Mouse (Mus musculus): ENCODE measurements around the gene Clmn. TPM values are rescaled to one million over a fixed set of nuclear protein-coding genes. Genes with fewer than 3 reads are reported as not detected.

Gene Clmn
- polyA plus RNA-seq, 1 experiment from 2014 or later = 4.3 TPM

DNA sequence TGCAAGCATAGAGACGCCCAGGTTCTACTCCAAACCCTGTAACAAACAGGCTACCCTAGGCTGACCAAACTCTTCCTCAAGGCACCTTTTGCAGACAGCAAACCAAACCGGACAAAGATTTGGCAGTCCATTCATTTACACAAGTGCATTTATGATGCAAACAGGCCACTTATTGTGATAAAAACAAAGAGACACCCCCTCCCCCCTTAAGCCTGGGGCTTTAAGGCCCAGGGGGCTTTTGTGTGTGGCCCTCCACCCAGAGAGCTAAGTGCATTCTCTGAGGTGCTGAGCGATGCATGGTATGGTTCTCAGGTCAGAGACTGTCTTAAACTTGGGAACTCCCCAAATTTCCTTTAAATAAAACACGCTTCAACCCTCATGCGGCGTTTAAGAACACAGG is 101.0 kb downstream of the Clmn start:
- Histone ChIP-seq H3K27me3 (replicated peaks) (no peaks in the 10 kb centered on the region), H3K4me3 (replicated peaks) (no peak overlapping the region), H3K27ac (no peak overlapping the region), H3K9ac (no peak overlapping the region), H3K4me1 (replicated peaks) (0 out of 2 replicates have a peak, but pooled peaks cover 2% of the 10 kb centered on the region), H3K9me3 (no peaks in the 10 kb centered on the region), H3K4me2 (replicated peaks) (no peak overlapping the region), H3K36me3 (no peaks in the 10 kb centered on the region)
- ATAC-seq = no peak
- WGBS = 78% methylated on average over 6 of the region's 6 CpGs

DNA sequence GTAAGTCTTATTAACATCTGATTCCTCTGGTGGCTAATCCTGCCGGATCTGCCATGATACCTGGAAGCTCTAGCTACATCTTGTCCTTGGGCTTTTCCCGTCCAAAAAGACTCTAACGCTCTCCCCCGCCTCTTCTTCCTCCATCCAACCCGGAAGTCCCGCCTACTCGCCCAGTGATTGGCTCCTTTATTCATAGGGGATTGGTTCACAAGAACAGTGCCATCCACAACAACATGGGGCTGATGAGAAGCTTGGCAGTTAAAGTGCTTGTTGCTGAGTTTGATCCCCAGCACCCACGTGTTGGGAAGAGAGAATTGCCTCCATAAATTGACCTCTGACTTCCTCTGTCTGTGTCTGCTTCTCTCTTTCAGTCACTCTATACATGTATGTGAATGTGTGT is 103.5 kb downstream of the Clmn start:
- H3K36me3 ChIP-seq = no peaks in the 10 kb centered on the region
- H3K27ac ChIP-seq = no peak overlapping the region
- WGBS = 83% methylated on average over 8 of the region's 8 CpGs

DNA sequence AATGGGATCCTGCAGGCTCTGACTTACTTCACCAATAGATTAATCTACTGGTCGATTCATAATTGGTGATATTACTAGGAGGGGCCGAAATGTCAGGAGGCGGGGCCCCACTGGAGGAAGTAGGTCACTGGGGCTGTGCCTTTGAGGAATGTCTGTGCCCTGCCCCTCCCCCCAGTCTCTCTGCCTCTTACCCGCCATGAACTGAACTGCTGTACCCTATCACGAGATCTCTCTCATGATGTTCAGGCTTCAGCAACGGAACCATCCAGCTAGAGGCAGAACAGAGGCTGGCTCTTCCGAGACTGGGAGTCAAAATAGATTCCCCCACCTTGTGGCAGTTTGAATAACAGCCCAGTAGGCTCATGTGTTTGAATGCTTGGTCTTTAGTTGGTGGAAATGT is 106.8 kb downstream of the Clmn start:
- no peak for ATAC-seq
- Histone ChIP-seq H3K9me3 (no peaks in the 10 kb centered on the region), H3K4me2 (replicated peaks) (no peak overlapping the region), H3K36me3 (no peaks in the 10 kb centered on the region), H3K27ac (no peak overlapping the region), H3K27me3 (replicated peaks) (no peaks in the 10 kb centered on the region), H3K4me1 (replicated peaks) (no peaks in the 10 kb centered on the region), H3K4me3 (replicated peaks) (no peak overlapping the region), H3K9ac (no peak overlapping the region)
- WGBS = 82% methylated on average over 7 of the region's 7 CpGs

More for the DNA sequence above, 103.5 kb downstream of the Clmn start:
- Histone ChIP-seq H3K9me3 (no peaks in the 10 kb centered on the region), H3K27me3 (replicated peaks) (no peaks in the 10 kb centered on the region), H3K9ac (no peak overlapping the region), H3K4me3 (replicated peaks) (no peak overlapping the region), H3K4me1 (replicated peaks) (no peaks in the 10 kb centered on the region), H3K4me2 (replicated peaks) (no peak overlapping the region)
- no peak for ATAC-seq

DNA sequence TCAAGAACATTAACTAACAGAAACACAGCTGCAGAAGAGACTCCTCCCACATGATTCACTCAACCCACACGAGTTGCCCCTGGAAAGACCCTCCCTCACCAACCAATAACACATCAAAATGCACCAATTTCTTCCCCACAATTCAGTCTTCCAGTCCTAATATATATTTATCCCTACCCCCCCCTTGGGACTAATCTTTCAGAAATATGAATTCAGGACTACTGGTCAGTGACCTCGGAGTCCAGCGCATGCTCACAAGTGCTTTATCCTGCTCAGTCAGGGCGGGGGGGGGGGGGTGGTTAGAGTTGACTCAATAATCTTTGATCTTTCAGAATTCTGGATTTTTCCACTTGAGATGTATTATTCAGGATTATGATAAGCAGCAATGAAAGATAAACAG is 111.2 kb downstream of the Clmn start:
- Histone ChIP-seq H3K4me3 (replicated peaks) (no peak overlapping the region), H3K27me3 (replicated peaks) (no peaks in the 10 kb centered on the region), H3K9me3 (no peaks in the 10 kb centered on the region), H3K27ac (no peak overlapping the region), H3K4me1 (replicated peaks) (peaks cover 18% of the 10 kb centered on the region), H3K9ac (no peak overlapping the region), H3K4me2 (replicated peaks) (no peak overlapping the region), H3K36me3 (no peaks in the 10 kb centered on the region)
- WGBS = 64% methylated on average over 4 of the region's 4 CpGs
- ATAC-seq = no peak

DNA sequence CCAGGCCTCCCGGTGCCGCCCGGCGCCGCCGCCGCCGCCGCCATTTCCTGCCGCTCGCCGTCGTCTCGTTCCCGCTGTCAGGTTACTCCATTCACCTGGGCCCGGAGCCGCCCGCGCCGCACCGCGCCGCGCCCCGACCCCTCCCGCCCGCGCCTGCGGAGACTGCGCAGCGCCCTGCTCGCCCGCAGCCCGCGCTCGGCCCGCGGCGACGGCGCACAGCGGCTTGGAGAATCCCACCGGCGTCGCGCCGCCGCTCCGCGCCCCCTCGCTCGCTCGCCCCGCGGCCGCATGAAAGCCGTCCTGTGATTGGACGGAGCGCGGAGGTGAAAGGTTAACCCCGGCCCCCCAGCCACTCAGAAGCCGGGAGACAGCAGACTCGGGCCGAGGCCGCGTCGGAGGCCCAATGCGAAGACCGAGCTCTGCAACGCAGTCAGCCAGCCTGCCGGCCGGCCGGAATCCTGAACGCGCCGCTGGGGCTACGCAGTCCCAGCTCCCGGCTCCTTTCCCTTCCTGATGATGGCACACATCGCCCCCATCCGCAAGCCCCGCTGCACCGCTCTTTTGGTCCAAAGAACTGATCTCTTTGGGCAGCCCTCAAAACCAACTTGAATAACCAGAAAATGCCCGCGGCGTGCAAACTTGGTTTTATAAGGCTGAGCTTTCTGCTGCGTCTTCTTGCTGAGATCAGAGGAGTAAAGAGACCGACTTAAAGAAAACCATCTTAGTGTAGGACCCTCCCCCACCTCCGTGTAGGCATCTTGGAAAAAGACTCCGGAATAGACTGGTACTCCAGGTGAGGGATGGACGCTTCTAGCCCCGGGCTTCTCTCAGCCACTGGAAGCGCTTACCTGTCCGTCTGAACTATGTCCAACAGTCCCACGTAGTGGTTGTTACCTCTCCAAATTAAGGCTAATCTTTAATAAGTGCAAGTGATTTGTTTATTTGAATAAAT is 112.8 kb downstream of the Clmn start, which contains the start of gene Dicer1:
TSS of gene Dicer1 (minus strand) at position 139 of the 952 bp plus-strand sequence.
- H3K27ac ChIP-seq = peak within 1 kb of the TSS; percentile 88
- peak within 1 kb of the TSS; percentile 97 for H3K9ac ChIP-seq
- H3K4me1 ChIP-seq (replicated peaks) = peaks cover 18% of the 10 kb centered on the region
- peak; percentile 97 for ATAC-seq
- WGBS = under 1% methylated on average over 87 of the region's 94 CpGs
- H3K27me3 ChIP-seq (replicated peaks) = no peaks in the 10 kb centered on the region
- H3K36me3 ChIP-seq = no peaks in the 10 kb centered on the region
- peak within 1 kb of the TSS; percentile 92 for H3K4me3 ChIP-seq (replicated peaks)
- no peaks in the 10 kb centered on the region for H3K9me3 ChIP-seq
- peak within 1 kb of the TSS; percentile 89 for H3K4me2 ChIP-seq (replicated peaks)

DNA sequence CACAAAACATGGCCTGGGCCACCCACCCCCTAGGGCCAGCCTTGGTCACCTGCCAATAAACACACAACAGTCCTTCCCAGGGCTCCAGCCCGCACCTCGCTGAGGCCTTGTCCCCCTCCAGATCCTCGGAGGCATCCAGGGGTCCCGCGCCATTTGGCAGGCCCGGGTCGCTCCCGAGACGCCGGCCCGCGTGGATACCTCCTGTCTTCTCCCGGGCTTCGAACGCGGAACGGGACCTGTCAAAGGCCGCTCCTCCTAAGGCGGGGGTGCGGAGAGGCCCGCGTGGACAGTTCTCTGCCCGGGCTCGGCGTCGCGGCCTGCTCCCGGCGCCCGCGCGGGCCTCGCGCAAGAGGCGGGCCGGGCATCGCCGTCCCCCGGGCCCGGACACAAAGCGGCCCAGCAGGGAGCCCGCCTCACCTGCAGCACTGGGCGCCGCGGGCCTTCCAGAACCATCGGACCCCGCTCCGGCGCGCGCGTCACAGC is 113.5 kb downstream of the Clmn start:
- under 1% methylated on average over 45 of the region's 52 CpGs for WGBS
- no peak; the same call in none of the 2 replicates for ATAC-seq

DNA sequence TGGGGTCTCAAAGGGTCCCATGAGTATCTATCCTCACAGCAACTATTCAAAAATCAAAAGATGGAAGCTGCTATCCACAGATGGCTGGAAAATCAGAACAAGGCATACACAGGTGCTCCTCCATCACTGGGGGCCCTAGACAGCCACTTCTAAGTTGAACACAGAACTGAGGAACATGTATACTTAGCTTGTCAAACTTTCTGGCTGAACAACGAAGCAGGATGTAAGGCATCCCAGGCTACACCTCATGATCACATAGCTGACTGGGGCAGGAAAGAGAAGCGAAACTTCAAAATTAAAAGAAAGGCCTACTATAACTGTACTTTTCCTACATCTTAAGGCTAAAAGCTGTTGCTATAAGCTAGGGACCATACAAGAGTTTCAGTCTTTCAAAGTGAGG is 115.9 kb downstream of the Clmn start:
- H3K4me2 ChIP-seq (replicated peaks) = no peak overlapping the region
- peaks cover 18% of the 10 kb centered on the region for H3K4me1 ChIP-seq (replicated peaks)
- no peak overlapping the region for H3K4me3 ChIP-seq (replicated peaks)
- no peak overlapping the region for H3K9ac ChIP-seq
- H3K36me3 ChIP-seq = no peaks in the 10 kb centered on the region
- ATAC-seq = no peak
- H3K9me3 ChIP-seq = no peaks in the 10 kb centered on the region
- H3K27me3 ChIP-seq (replicated peaks) = no peaks in the 10 kb centered on the region
- H3K27ac ChIP-seq = no peak overlapping the region
- WGBS = 72% methylated on average over 2 of the region's 2 CpGs

More for the DNA sequence above, 113.5 kb downstream of the Clmn start:
- Histone ChIP-seq H3K36me3 (no peaks in the 10 kb centered on the region), H3K9me3 (no peaks in the 10 kb centered on the region), H3K27me3 (replicated peaks) (no peaks in the 10 kb centered on the region), H3K9ac (peak overlapping the region; percentile 97), H3K4me2 (replicated peaks) (peak overlapping the region; percentile 89), H3K4me1 (replicated peaks) (peaks cover 18% of the 10 kb centered on the region), H3K27ac (peak overlapping the region; percentile 88), H3K4me3 (replicated peaks) (peak overlapping the region; percentile 92)

DNA sequence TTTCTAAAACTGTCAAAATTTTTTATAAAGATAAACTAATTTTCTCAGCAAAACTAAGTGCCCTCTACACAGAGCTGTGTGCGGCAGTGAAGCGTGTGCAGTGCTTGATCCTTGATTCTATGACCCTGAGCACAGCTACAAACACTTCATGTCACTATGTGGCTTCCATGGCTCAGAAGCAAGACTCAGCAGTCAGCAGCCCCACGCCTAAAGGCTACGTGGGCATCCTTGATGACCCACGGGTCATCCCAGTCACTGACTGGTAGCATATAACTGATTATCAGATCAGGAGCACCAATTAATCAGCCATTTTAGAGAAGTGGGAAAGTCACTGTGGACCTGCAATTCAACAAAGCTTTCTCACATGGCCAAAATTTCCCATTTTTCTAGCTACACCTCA is 117.6 kb downstream of the Clmn start:
- peaks cover 20% of the 10 kb centered on the region for H3K4me1 ChIP-seq (replicated peaks)
- no peak overlapping the region for H3K4me3 ChIP-seq (replicated peaks)
- no peaks in the 10 kb centered on the region for H3K27me3 ChIP-seq (replicated peaks)
- H3K27ac ChIP-seq = no peak overlapping the region
- WGBS = 88% methylated on average over 5 of the region's 5 CpGs
- H3K9me3 ChIP-seq = no peaks in the 10 kb centered on the region
- ATAC-seq = no peak
- H3K36me3 ChIP-seq = no peaks in the 10 kb centered on the region
- no peak overlapping the region for H3K9ac ChIP-seq
- H3K4me2 ChIP-seq (replicated peaks) = no peak overlapping the region

DNA sequence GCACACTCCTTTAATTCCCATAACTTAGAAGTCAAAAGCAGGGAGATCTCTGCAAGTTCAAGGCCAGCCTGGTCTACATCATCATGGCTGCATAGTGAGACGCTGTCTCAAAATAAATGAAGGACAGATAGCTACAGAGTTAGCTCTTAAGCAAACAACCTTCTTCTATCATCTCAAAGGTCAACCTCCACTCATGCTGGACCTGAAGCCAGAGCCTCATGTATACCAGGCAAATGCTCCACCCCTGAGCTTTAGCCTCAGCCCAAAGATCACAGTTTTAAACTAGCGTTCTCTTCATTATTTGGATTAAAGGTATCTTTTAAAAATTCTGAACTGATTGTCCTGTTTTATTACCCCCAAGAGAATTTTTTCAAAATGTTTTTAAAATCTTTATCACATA is 118.3 kb downstream of the Clmn start:
- H3K9ac ChIP-seq = no peak overlapping the region
- H3K36me3 ChIP-seq = no peaks in the 10 kb centered on the region
- H3K4me1 ChIP-seq (replicated peaks) = peaks cover 22% of the 10 kb centered on the region
- 67% methylated on average over 2 of the region's 2 CpGs for WGBS
- no peak overlapping the region for H3K4me3 ChIP-seq (replicated peaks)
- no peak overlapping the region for H3K4me2 ChIP-seq (replicated peaks)
- H3K9me3 ChIP-seq = no peaks in the 10 kb centered on the region
- ATAC-seq = no peak
- no peak overlapping the region for H3K27ac ChIP-seq
- no peaks in the 10 kb centered on the region for H3K27me3 ChIP-seq (replicated peaks)

DNA sequence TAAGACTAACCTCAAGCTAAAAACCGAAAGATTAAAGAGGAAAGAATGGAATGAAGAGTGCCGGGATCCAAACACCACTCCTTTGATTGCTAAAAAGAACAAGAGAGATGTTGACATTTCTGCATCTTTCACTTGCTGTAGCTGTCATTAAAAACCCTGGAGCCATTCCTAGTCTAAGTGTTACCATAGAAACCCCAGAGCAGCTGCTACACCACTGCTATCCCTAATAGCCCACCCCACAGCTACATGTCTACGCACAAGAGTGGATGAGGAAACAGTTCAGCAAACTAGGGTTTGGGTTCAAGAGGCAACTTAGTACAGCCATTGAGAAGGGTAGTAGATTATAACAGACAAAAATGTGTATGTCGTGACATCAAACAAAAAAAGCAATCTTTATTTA is 121.2 kb downstream of the Clmn start:
- Histone ChIP-seq H3K4me3 (replicated peaks) (no peak overlapping the region), H3K9ac (no peak overlapping the region), H3K4me1 (replicated peaks) (peaks cover 10% of the 10 kb centered on the region; the same call in 1 of the 2 replicates), H3K4me2 (replicated peaks) (no peak overlapping the region), H3K27me3 (replicated peaks) (no peaks in the 10 kb centered on the region), H3K36me3 (no peaks in the 10 kb centered on the region), H3K9me3 (no peaks in the 10 kb centered on the region), H3K27ac (no peak overlapping the region)
- ATAC-seq = no peak
- WGBS = 83% methylated on average over 4 of the region's 4 CpGs

DNA sequence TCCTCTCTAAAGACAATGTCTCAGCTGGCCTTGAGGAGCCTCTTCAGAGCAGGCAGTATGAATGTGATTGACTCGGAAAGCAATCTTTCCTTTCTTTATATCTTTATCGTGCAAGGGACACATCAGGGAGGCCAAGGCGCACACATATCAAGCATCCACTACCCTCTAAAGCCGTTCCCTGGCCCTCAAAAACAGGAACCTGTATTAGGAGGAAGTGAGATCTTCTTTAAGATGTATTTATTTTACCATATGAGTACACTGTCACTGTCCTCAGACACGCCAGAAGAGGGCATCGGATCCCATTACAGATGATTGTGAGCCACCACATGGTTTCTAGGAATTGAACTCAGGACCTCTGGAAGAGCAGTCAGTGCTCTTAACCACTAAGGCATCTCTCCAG is 122.6 kb downstream of the Clmn start:
- 88% methylated on average over 6 of the region's 6 CpGs for WGBS

DNA sequence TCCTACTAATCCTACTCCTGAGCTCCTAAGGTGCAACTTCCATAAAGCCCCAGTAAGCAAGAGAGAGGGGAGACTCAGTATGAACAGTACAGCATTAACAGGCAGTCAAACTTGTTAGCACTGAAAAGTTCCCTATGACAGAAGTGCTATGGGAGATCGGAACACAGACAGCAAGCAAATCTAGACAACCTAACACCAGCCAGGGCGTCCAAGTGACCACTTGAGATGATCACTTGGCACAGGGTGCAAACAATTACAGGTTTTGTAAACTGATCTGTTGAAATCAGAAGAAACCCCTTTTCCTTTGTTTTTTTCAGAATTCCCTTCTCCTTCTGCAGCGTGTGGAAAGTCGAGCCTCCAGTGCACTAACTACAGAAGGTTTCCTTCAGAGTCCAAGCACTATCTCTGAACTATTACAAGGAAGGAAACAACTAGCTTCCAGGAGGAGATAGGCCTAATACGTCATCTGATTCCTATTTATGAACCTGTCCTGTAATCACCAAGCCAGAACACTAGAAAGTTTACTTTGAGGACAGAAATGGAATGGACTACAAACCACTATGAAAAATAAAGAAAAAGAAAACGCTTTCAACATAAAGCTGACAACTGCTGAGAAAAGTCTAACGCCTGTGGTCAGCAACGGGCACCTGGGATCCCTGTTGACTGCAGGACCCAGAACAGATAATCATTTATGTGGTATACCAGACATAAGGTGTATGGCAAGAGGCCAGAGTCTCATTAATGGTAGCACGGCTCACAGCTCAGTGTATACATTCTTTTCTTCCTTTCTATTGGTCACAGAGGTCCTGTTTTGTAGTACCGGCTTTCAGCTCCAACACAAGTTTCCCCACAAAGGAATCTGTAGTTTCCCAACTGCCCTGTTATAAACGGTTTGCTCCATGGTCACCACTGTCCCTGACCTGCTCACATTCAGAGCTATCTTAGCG is 123.8 kb downstream of the Clmn start:
- 53% methylated on average over 12 of the region's 12 CpGs for WGBS

More for the DNA sequence above, 122.6 kb downstream of the Clmn start:
- Histone ChIP-seq H3K9ac (no peak overlapping the region), H3K27ac (no peak overlapping the region), H3K36me3 (no peaks in the 10 kb centered on the region), H3K4me3 (replicated peaks) (no peak overlapping the region), H3K27me3 (replicated peaks) (no peaks in the 10 kb centered on the region), H3K9me3 (no peaks in the 10 kb centered on the region), H3K4me2 (replicated peaks) (no peak overlapping the region), H3K4me1 (replicated peaks) (peaks cover 10% of the 10 kb centered on the region; the same call in 1 of the 2 replicates)
- ATAC-seq = no peak

More for the DNA sequence above, 123.8 kb downstream of the Clmn start:
- Histone ChIP-seq H3K4me1 (replicated peaks) (peaks cover 10% of the 10 kb centered on the region; the same call in 1 of the 2 replicates), H3K27me3 (replicated peaks) (no peaks in the 10 kb centered on the region), H3K4me3 (replicated peaks) (no peak overlapping the region), H3K27ac (no peak overlapping the region), H3K36me3 (no peaks in the 10 kb centered on the region), H3K9me3 (no peaks in the 10 kb centered on the region), H3K9ac (no peak overlapping the region), H3K4me2 (replicated peaks) (no peak overlapping the region)
- no peak for ATAC-seq

All from intestine, embryonic 15.5 days (tissue).